Mouse (Mus musculus) bone marrow, adult 2 months (tissue): Measurements from ENCODE around the gene Tnxb. TPM values are rescaled to one million over a fixed set of nuclear protein-coding genes. Genes with fewer than 3 reads are reported as not detected.
"Not testable (repeated sequence)": the region's sequence is repeated elsewhere in the genome, so short reads cannot be mapped to it uniquely, and the experiment has no call there.

Experiments used
- H3K27ac ChIP-seq: fragments of 200-500 bp; 2 replicates; pipeline ENCODE4 v1.5.1; 2012; ENCODE audit warnings: low read depth, mild to moderate bottlenecking, control low read depth, inconsistent platforms, low read length; ENCODE audit not compliant: control insufficient read depth, poor library complexity, insufficient read depth
- H3K4me1 ChIP-seq: fragments of 200-500 bp; 2 replicates; pipeline ENCODE4 v1.6.1; 2011; ENCODE audit warnings: low read length; ENCODE audit not compliant: control insufficient read depth, insufficient read depth
- H3K4me3 ChIP-seq: fragments of 200-500 bp; replicated peaks from 2 replicates; pipeline ENCODE3; 2011; ENCODE audit warnings: mild to moderate bottlenecking, low read depth, low read length, control low read depth; ENCODE audit not compliant: control insufficient read depth
- CTCF ChIP-seq: fragments of 200-500 bp; IDR thresholded peaks from 2 replicates; pipeline ENCODE4 v1.5.1; 2011; ENCODE audit warnings: low read length, control low read depth; ENCODE audit not compliant: control insufficient read depth, insufficient read depth
- POLR2A ChIP-seq: fragments of 200-500 bp; IDR thresholded peaks from 2 replicates; pipeline ENCODE4 v1.6.1; 2011; ENCODE audit warnings: low read depth, mild to moderate bottlenecking, control low read depth, low read length, borderline replicate concordance; ENCODE audit not compliant: control insufficient read depth
- WGBS: fragments of 180-500 bp; shearing (Covaris S2); methylation state at CpG from one replicate; pipeline ENCODE4 v1.1.7; 2018; 5-methylcytosine and 5-hydroxymethylcytosine counted together
- polyA plus RNA-seq: library from polyadenylated mRNA; stranded (reverse); fragments of >200 nt; gene quantifications from 2 replicates; pipeline ENCODE4 v1.2.4, GENCODE M21; 2011; ENCODE audit warnings: low replicate concordance; ENCODE audit not compliant: missing spikeins, insufficient read depth, insufficient read length

Tnxb gene
- polyA plus RNA-seq, 1 experiment, result 0.17 TPM

DNA sequence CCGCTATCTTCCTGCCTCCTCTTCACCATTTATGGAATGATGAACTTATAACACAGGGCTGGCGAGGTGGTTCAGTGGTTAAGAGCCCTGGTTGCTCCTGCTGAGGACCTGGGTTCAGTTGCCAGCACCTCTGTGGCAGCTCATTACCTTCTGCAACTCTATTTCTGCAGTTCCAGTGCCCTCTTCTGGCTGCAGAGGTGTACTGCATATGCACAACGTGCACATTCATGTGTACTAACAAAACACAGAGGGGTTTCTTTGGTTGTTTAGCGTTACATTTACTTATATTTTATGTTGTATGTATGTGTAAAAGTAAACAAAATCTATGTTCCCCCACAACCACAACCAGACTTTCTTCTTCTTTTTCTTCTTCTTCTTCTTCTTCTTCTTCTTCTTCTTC is 52.7 kb downstream of the Tnxb start:
- WGBS, result 80% methylated on average over 4 of the region's 4 CpGs
- no peak for TF ChIP-seq CTCF
- TF ChIP-seq POLR2A, result no peak
- H3K27ac ChIP-seq, result no peak overlapping the region; the same call in 1 of the 2 replicates
- no peak overlapping the region for H3K4me3 ChIP-seq
- H3K4me1 ChIP-seq, result no peaks in the 10 kb centered on the region

DNA sequence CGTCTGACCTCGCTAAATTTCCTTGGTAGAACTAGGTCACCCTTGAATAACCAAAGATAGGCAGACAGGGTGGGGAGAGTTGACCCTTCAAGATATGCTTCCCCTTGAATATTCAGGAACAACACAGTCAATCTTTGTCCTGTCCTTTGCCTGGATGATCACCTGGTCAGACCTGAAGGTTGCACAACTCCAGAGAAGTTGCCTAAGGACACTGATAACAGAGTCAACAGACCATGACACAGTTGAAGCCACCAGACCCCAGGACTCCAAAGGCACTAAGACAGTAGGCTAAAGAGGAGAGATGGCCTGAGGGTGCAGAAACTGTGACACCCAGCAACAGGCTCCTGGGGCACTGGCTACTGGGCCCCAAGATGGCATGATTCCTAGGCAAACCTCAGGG is 57.6 kb downstream of the Tnxb start:
- no peak overlapping the region for H3K4me3 ChIP-seq
- TF ChIP-seq CTCF, result no peak
- TF ChIP-seq POLR2A, result no peak
- no peaks in the 10 kb centered on the region for H3K4me1 ChIP-seq
- WGBS, result 74% methylated on average over 2 of the region's 2 CpGs
- H3K27ac ChIP-seq, result no peak overlapping the region

DNA sequence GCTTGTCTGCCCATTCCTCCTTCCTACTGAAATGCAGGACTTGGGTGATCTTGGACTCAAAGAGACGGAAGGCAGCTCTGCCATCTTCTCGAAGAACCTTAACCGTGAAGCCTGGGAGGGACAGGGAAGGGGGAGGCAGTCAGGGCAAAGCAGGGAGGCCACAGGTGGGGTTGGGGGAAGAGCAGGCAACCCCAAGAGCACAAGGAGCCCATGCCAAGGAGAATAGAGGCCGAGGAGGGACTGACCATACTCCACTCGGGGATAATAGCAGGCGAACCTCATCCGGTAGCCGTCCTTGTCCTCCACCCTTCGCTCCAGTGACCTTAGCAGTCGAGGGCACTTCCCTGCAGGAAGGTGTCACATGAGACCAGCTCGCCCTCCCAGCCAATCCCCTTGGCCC is 58.8 kb downstream of the Tnxb start:
- not testable (repeated sequence) for H3K4me3 ChIP-seq, H3K27ac ChIP-seq, H3K4me1 ChIP-seq
- 73% methylated on average over 11 of the region's 11 CpGs for WGBS

DNA sequence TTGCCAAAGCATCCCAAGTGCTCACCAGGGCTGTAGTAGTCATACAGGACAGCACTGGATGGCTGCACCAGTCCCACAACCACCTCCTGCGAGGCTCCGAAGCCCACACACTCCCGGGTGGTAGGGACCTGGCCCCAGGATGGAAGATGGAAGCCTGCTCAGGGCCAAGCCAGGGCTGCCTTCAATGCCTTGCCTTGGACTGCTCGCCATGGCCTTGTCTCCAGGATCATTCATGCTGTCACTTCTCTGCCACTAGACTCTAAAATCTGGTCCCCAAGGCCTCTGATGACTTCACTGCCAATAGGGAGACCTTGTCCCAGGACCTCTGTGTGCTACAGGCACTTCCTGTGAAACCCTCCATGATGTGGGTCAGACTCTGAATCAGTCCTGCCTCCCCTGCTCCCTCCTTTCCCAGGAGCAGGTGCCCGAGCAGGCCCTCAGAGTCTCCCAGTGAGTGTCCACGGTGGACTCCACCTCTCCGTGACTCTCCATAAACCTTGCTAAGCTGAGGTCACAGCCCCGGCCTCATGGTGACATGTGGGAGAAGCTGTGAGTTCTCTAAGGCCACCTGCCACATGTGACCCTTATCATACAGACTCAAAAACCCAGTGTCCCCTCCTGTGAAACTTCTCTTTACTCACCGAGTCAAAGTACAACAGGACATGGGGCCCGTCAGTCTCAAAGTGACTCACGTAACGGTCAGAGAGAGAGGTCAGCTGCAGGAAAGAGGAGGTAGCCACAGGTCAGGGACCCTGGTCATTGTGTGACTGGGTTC is 59.6 kb downstream of the Tnxb start:
- 81% methylated on average over 12 of the region's 12 CpGs for WGBS
- not testable (repeated sequence) for H3K4me1 ChIP-seq, H3K27ac ChIP-seq, H3K4me3 ChIP-seq

- not testable (repeated sequence) for H3K4me1 ChIP-seq, H3K27ac ChIP-seq, H3K4me3 ChIP-seq
- WGBS, result 86% methylated on average over 5 of the region's 5 CpGs
Measured at GRCm38 (mm10) chr17:34737466-34737865, 67.1 kb downstream of the Tnxb start.

- H3K4me3 ChIP-seq, H3K4me1 ChIP-seq, H3K27ac ChIP-seq: not testable (repeated sequence)
- WGBS, result 79% methylated on average over 7 of the region's 7 CpGs
Measured at GRCm38 (mm10) chr17:34739708-34740107, 69.4 kb downstream of the Tnxb start.

GRCm38 (mm10) chr17:34740280-34740679 is 69.9 kb downstream of the Tnxb start:
- TF ChIP-seq POLR2A, result no peak
- no peak for TF ChIP-seq CTCF
- Histone ChIP-seq H3K27ac (no peak overlapping the region), H3K4me3 (no peak overlapping the region), H3K4me1 (no peaks in the 10 kb centered on the region; the same call in 1 of the 2 replicates)
- WGBS, result 23% methylated on average over 4 of the region's 4 CpGs

DNA sequence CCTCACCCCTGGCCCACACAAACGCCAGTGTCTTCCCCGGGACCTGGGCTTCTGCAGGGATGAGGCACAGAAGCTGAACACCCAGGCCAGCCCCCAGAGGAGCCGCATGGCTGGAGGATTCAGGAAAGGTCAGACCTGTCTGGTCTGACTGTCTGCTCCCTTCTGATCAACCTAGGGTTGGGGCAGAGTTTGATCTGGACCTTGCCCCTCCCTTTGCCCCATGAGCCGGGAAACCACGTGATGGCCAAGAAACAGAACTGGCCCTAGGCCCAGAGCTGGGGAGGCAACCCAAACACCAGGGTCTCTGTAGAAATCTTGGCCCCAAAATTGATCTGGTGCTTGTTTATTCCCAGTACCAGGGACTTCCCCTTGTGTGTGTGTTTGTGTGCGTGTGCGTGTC is 73.4 kb downstream of the Tnxb start, which contains the start of gene C4b:
TSS of gene C4b (minus strand) at position 164 of the 400 bp plus-strand sequence.
- TF ChIP-seq POLR2A (no peak), CTCF (no peak)
- H3K4me1 ChIP-seq, result no peaks in the 10 kb centered on the region; the same call in 1 of the 2 replicates
- no peak within 1 kb of the TSS for H3K4me3 ChIP-seq
- WGBS, result 80% methylated on average over 7 of the region's 7 CpGs
- no peak within 1 kb of the TSS for H3K27ac ChIP-seq

- Histone ChIP-seq H3K27ac (no peak overlapping the region), H3K4me1 (no peaks in the 10 kb centered on the region; the same call in 1 of the 2 replicates), H3K4me3 (no peak overlapping the region)
- WGBS, result 73% methylated on average over 6 of the region's 6 CpGs
- TF ChIP-seq CTCF, result no peak
- no peak for TF ChIP-seq POLR2A
Measured at GRCm38 (mm10) chr17:34744206-34744605, 73.9 kb downstream of the Tnxb start.

GRCm38 (mm10) chr17:34744611-34745010 is 74.3 kb downstream of the Tnxb start:
- H3K4me3 ChIP-seq, H3K4me1 ChIP-seq, H3K27ac ChIP-seq: not testable (repeated sequence)
- WGBS, result 85% methylated on average over 6 of the region's 6 CpGs

- WGBS, result 88% methylated on average over 4 of the region's 4 CpGs
- H3K27ac ChIP-seq, H3K4me1 ChIP-seq, H3K4me3 ChIP-seq: not testable (repeated sequence)
Measured at GRCm38 (mm10) chr17:34745166-34745565, 74.8 kb downstream of the Tnxb start.
